Mouse (Mus musculus) kidney, postnatal 10 days (tissue): ENCODE measurements at regions not wholly inside any gene's neighbourhood (a gene's known extent, or its start where the extent isn't known, plus 50 kb on each side); places are given as distances from the start of the nearest gene placed in this dataset.

Experiments
- DNase-seq: peaks from one replicate; pipeline ENCODE4 v3.0.0; 2021; ENCODE audit warnings: mixed read lengths

GRCm38 (mm10) chr14:78368881-78369280 lies 61.0 kb upstream of the Tnfsf11 start:
- DNase-seq: no peak

- DNase-seq: no peak
Observed at GRCm38 (mm10) chr14:78364822-78365221, 57.0 kb upstream of the Tnfsf11 start.

DNA sequence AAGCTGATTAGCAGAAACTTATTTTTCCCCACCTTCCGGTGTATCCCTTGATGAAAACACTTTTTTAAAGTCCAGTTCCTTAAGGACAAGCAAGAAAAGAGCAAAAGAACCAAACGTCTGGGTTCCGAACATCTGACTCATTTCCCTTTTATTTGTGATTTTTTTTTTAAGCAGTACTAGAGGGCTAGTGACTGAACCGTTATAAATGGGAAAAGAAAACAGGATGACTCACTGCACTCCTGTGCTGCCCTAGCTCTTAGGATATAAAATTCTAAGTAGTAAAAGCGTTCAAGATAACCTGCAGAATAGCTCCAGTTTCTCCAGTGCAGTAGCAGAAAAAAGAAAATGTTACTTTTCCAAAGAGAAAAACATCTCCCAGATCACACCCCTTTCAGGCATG lies 55.3 kb upstream of the Tnfsf11 start:
- no peak for DNase-seq
